Mouse (Mus musculus) CD4-positive, CD25-positive, alpha-beta regulatory T cell (primary cell): ENCODE data around the gene Hgf. TPM values are rescaled to one million over a fixed set of nuclear protein-coding genes. Genes with fewer than 3 reads are reported as not detected.

Experiments used
- polyA plus RNA-seq: library from polyadenylated mRNA; unstranded; fragments of 100-300 nt; shearing (Covaris generic); gene quantifications from one replicate; pipeline ENCODE4 v1.2.1, GENCODE M21; 2017

The Hgf gene
- polyA plus RNA-seq: 2.3 TPM

DNA sequence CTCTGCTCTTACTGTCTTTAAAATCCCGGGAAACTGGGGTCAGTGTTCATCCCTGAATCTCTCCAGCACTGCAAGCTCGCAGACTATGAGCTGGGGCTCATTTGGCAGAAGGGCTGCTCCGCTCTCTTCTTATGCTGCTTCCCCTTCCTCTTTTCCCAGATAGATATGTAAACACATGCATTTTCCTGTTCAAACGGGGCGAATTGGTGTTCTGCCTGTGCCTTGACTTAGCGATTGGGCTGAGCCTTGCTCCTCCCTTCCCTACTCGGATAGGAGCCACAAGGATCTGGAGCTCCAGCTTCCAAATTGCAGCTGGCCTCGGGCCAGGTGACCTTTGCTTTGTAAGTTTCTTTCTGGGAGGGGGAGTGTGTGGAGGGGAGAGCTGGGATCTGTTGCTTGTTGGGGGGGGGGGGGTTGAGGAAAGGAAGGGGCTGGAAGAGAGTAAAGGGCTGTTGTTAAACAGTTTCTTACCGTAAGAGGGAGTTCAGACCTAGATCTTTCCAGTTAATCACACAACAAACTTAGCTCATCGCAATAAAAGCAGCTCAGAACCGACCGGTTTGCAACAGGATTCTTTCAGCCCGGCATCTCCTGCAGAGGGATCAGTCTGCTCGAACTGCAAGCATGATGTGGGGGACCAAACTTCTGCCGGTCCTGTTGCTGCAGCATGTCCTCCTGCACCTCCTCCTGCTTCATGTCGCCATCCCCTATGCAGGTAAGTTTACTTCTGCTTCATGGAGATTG is at the start of gene Hgf:
Hgf (plus strand) TSS at position 192 of the 744 bp plus-strand sequence.

Other genes with a start within 250 kb of the Hgf start
- not detected for gene Gm28710, start 238.3 kb downstream of the Hgf start, polyA plus RNA-seq